Mouse (Mus musculus) right cerebral cortex, postnatal 14 days (tissue): Measurements from ENCODE around the gene Eif4e3.

Source experiments
- DNase-seq: peaks from one replicate; pipeline ENCODE4 v3.0.0; 2022

The Eif4e3 gene

DNA sequence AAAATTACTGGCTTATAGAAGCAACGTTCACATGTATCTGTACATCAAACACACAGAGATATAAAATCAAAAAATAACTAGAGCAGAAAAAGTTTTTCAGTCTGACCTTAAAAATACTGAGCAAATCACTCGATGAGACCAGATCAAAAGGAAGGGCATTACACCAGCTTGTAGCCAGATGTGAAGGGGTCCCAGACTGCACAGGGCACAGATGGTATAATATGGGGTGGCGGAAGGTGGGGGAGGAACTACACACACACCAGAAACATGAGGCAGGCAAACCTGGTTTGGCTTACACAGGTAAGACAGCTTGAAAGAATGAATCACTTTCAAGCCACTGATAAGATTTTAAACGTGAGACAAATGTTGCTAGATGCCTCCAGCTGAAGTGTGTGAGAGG is 45.4 kb downstream of the Eif4e3 start:
- no peak for DNase-seq

DNA sequence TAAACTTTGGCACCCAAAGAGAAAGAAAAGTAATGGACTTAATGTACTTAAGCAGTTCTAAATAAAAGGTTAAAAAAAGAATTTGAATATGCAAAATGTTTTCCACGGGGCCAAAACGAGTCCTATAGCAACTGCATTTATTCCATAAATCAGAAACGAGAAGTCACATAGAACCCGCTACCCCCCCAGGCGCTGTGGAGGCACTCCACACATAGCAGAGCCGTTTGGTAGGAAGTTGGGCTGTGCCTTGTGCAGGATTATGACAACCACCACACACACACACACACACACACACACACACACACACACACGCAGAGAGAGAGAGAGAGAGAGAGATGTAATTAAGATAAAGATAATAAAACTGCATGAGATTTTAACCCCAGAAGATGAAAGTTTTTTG is 46.1 kb downstream of the Eif4e3 start:
- DNase-seq = no peak

DNA sequence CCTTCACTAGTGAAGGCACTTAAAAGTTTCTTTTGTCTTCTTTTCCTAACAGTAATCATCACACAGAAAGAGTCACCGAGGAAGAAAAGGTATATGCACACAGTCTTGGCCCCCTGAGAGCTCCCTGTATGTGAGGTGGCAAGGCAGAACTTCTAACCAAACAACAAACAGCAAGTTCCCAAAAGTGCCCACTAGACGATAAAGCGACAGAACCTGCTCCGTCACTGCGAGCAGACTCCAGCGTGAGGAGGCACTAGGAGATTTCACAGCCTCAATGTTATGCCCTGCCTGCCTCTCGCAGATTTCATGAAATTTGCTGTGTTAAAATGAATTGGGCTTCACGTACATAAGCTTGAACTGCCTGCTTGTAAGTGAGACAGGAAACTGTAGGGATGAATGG is 46.6 kb downstream of the Eif4e3 start:
- no peak for DNase-seq

DNA sequence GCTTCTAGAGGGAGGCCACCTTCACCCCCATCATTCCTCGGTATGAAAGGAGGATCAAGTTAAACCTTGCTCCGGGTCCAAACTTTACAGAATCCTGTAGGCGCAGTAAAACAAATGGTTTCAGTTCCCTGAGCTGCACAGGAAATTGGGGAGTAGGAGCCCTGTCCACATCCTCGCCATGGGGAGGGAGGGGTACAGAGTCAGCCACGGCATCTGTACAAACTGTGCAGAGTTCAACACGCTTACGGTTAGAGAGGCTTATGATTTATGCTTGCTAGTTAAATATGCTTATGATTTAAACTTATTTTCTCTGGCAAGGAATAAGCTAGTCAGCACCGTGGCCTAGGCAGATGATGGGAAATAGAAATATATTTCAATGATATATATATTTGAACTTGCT is 47.1 kb downstream of the Eif4e3 start:
- DNase-seq = no peak

DNA sequence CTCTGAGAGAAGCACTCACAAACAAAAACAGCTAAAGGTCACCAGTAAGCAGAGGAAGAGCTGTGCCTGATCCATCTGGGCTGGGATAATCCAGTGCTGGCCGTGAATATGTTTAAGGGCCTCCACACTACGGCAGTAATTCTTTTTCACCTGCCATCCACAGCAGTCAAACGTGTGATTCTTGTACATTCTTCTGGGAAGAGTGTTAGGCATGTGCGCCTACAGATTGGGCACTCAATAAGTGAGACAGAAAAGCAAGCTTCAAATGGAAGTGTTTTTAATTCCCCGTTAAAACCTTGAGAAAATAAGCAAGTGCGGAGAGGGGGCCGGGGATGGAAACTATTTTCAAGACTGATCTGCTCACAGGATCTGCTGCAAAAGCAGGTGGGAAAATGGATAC is 48.7 kb downstream of the Eif4e3 start:
- no peak for DNase-seq

DNA sequence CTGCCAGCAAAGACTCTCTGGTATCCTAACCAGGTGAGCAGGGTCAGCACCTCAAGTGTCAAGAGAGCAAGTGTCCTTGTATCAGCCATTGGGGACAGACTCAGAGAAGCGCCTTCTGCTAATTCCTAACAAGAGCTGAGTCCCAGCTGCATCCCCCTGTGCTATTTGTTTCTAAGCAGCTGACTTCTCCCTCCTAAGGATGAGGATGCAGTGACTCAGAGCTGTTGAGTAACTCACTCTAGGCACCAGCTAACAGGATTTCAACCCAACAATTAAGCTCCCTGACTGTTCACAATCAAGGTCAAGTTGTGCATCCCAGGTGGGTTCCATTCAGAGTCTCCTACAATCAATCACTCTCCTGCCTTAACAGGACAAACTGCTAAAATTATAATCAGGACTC is 49.2 kb downstream of the Eif4e3 start:
- no peak for DNase-seq

DNA sequence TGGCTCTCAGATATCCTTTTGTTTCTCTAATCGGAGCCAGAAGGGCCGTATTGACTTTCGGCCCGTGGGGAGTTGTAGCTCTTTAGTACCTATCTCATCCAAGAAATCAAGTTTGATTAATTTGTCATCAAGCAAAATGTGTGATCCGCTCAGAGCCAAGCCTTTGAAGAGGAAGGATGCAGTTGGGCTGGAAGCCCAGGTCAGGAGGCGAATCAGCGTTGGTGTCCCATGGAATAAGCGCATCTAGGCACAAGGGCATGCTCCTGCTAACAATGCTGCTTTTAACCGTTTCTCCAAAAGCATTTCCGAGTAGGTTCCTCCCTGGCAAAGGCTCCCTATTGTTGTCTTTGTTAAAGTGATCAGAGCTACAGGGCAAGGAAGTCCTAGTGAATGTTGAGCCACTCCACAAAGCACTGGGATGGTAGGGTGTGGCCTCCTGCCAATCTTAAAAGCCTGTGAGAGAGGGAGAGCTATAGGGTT is 51.3 kb downstream of the Eif4e3 start:
- no peak for DNase-seq

DNA sequence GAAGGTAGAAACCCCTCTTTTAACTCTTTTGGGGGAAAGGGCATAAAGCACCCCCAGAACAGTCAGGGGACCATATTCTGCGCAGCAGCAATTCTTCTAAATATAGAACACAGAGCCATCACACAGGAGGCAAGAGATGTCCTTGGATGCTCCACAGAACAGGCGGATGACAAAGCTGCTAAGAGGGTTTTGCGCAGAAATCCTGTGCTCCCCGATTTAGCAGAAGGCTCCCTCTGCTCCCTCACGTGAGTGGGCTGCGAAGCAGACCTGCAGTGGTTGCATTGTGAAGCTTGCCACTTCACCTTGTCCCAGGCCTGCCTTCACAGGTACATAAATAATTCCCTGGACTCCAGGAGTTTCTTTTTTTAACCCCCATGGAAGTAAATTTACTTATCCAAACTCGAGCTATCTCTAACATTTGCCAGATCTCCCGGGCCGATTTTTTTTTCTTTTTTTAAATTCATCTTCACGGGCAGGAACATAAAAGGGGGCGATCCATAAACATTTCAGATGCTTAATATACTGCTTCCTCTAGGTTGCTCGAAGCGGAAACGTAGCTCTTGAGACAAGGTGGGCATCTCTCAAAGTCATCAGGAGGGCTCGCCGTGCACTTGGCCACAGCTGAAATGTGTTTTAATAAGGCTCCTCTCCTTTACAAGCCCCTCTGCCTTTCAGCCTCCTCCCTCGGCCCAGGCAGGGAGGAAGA is 51.9 kb downstream of the Eif4e3 start:
- no peak for DNase-seq

DNA sequence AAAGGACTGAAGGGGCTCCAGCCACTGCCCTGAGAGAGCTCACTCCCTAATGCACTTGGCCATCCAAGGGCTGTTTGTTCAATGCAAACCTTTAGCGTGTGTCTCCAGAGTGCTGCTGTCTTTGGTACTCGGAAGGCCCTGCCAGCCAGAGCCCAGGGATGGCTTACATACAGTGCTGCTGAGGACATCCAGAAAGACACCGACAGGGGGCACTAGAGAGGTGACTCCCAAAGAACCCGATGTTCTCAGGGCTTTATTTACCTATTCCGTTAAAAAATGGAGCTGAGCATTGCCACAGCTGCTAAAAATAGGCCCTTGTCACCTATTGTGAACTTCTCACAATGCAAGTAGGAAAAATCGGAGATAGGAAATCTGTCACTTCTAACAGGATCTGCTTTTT is 54.7 kb downstream of the Eif4e3 start:
- DNase-seq = peak; percentile 40

DNA sequence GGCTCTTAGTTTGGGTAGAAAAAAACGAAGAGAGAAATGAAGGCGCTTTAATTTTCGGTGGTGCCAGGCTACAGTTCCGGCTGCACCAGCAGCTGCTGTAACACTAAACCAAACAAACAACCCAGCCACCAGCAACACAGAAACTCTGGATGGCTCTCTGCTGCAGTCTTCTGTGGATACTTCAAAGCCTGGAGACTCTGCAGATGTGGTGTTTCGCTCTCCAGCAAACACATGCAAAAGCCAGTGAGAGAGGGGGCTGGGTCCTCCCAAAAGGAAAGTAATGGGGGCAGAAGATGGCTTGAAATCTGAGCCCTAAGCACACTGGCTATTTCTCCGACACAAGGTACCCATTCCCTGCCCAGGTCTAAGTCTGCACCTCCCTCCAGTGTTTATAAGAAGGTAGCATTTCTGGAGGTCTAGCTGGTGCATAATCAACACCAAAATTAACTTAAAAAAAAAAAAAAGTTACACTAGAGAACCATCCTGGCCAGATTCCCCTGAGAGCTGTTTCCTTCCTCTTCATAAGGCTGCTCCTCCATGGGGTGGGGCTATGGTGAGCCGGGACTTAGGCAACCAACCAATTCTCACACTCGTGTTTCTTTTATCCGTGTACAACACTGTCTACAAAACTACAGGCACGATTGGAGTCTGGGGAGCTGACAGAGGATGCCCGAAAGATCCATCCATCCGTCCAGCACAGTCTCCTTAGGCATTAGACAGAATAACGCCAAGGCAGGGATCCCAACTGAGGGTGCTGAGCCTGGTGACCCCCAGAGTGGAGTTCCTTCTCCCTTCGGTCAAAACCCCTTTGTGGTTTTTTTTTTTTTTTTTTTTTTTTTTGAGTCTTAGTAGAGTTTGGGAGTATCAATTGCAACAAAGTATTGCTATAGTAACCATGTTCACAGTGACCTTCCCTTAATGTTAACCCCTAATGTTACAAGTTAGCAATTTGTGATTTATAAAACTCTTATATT is 55.8 kb downstream of the Eif4e3 start:
- DNase-seq = no peak

DNA sequence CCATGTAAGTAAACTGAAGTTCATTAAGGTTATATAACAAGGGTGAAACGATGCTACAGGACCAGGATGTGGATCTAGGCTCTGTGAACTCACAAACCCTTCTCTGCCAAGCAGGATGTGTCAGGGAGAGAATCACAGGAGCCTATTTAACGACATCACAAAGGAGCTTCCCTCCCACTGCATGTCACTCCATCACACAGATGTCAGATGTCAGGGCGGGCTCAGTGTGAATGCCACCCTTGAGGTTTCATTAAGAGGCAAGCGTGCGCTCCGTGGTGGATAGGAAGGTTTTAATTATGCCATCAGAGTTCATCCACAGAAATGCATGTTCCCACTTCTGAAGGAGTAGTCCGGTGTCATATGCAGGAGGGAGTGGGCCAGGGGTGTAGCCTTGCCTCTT is 60.5 kb downstream of the Eif4e3 start:
- DNase-seq = no peak

DNA sequence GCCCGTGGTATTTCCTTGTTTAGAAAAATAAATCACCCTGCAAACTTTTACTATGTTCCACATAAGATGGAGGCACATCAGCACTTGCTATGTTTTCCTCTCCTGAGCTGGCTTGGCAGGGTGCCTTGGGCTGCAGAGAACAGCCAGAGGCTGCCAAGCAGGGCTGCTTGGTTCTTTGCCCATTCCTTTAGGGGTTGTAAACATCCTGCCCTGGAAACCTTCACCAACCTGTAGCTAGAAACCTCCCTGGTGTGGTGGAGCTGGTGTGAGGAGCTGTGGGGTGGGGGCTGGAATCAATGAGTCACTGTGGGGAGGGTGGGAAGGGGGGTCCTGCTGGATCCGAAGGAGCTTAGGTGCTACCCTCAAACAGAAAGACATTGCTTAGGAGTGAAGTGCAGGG is 61.8 kb downstream of the Eif4e3 start:
- DNase-seq = no peak

DNA sequence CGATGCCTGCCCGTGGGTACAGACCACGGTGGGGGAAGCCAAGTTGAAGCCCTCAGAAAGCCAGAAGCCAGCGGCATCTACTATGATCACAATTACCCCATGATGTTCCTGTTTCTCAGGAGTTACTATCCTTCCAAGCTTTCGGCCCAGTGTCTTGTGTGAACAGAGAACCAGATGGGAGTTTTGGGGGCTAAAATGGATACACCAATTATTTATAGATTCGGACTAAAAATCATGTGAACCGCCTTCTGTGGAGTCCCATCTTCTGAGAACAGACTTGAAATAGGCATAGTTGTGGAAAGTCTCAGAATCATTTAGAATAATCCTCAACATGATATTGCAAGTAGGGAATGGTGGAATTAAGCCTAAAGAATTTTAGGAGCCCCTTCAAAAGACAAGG is 64.1 kb downstream of the Eif4e3 start:
- DNase-seq = no peak

DNA sequence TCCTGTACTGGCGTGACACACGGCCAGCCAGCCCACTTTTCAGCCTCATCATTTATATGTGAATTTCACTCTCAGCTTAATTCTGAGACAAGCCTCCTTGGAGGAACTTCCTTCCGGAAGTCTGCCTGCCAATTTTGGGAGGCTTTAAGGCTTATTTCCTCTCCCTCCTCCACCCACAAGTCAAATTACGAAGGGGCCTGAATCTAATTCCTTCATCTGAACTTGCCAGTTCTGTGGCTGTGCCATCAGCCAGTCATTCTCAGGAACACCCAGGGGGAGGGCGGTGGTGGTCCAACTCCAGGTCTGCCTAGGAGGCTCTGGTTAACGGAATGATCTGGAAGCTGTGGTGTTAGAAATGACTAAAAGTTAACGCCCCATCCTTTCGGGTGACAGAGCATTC is 65.7 kb downstream of the Eif4e3 start:
- DNase-seq = no peak

DNA sequence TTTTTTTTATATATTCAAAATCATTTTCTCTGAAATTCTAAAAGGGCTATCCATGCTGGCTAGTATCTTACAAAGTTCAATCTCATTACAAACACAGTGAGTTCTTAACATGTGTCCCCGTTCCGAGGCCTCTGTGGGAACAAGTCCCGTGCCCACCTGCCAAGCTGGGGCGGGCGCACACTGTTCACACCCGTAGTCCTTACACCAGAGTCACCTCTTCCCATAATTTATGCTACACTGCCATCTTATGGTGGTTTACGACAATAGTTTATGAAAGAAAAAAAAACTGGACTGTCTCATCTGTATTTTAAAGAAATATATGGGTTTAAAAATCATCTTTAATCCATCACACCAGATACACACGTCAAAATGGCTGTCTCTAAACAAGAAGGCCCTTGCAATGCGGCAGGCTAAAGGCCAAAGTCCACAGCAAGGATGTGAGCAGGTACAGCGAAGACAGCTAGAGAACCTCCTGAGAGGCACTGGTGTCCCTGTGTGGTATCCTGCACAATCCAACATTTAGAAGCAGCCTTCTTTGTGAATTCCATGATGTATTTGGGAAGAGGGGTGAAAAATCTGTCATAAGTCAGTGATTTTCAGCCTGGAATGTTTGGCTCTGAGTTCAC is 66.3 kb downstream of the Eif4e3 start:
- peak; percentile 59 for DNase-seq

DNA sequence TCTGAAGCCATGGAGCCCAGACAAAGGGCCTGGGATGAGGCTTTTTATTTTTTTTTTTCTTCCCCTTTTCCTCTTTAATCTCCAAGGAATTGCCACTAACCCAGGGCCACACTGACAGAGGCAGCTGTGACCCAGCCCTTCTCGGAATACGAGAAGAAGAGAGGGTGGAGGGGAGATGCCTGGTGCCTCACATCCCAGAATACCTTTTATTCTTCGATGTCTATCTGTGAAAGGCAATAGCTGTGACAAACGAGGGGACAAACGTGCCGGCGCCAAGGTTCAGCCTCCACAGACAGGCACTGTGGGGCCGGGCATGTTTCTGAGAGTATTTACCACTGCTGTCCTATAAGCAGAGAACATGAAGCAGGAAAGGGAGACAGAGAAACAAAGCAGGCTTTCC is 66.9 kb downstream of the Eif4e3 start:
- DNase-seq = no peak

DNA sequence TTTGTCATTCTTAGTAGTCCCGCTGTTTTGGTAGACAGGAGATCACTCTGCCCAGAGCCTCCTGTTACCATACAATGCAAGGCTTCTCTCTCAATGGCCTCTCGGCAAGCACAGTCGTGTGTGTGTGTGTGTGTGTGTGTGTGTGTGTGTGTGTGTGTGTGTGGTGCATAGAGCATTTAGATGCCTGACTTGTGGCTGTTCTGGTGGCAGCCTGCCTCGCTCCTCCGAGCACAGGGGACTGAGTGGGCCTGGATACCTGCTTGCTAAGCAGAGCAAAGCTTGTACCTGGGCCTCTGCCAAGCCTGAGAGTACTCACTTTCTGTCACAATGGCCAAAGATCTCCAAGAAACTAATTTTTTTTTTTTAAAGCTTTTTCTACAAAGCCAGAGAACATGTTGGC is 67.3 kb downstream of the Eif4e3 start:
- peak; percentile 52 for DNase-seq

DNA sequence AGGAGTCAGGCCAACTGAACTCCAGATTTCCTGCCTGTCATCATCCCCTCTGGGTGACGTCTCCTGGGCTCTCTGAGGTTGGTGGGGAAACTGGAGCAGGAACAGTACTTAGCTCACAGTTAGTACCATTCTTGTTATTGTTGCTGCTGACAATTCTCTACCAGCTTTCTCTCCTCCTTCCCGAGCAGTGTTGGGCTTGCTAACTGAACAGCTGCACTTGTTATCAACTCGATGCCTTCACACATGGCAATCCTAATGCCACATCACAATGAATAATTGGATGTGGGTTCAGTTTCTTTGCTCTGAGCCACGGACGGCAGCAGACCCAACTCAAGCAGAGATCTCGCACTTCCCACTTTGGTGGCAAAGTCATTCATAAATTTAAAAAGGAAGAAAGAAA is 89.5 kb downstream of the Eif4e3 start:
- no peak for DNase-seq

DNA sequence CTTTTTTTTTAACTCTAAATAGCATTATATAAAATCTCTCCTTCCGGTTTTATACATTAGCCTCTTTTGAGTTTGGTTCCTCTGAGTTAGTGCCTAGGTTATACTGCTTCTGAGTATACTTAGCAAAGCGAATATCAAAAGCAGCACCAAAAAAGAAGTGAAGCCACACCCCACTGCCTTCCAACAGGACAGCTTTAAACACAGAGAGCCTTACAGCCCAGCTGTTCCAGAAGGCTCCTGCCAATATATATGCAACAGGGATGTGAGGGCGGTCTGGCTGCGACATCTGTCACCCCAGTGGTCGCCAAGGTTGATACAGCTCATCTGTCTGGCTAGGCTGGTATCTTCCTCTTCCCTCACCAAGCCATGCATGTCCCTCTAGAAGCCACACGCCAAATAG is 90.9 kb downstream of the Eif4e3 start:
- peak; percentile 21 for DNase-seq
